12 mouse cellular contexts compared by ENCODE assay signal in the genomic region with DNA sequence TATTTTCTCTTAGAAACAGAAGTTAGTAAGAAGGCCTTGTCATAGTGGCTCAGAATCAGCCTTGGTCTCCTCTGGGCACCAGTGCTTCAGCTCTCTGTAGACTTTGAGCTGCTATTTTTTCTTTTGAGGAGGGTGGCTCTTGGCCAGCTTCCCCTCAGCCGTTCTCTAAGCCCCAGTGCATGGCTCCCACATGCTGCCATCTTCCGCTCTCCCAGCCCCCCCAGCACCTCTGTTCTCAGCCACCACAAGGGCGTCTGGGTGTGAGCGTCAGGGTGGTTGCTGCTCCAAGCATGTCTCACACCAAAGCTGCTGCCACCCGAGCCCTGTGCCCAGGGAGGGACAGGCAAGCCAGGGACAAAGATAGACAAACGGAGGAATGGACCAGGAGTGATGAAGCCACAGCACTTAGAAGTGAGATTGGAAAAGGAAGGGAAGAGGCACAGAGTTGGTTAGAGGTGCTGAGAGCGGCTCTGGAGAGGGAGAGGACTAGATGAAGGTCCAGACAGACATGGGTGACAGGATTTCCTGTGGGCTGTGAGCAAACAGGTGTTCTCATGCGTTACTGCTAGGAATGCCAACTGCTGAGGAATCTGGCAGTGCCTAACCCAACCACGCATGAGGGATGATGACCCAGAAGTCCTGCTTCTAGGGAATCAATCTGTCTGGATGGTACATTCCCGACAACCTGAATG. TPM values are rescaled to one million over a fixed set of nuclear protein-coding genes. Genes with fewer than 3 reads are reported as not detected.
DNase-seq lines count a peak whose midpoint lies in the region.
"Had no signal": no experiment of that assay in that cellular context is flagged by ENCODE, and none has a peak within 500 bp of the region (broad histone marks: within the 10 kb centered on the region; RNA-seq: fewer than 3 reads in every experiment).

No protein-coding gene starts in this region.

- 0 out of 2 replicates have a peak, but pooled peaks cover 7% of the 10 kb centered on the region for H3K36me3 ChIP-seq in heart, embryonic 10.5 days
- H3K36me3 ChIP-seq in limb, embryonic 10.5 days = peaks cover 10% of the 10 kb centered on the region
- H3K36me3 ChIP-seq: embryonic facial prominence, embryonic 15.5 days; liver, embryonic 13.5 days had no signal

- peak overlapping the region; percentile 12; the same call in 1 of the 2 replicates for H3K4me3 ChIP-seq in heart, embryonic 10.5 days
- H3K4me3 ChIP-seq in limb, embryonic 10.5 days = no peak overlapping the region
- H3K4me3 ChIP-seq: embryonic facial prominence, embryonic 15.5 days; liver, embryonic 13.5 days had no signal

- H3K27ac ChIP-seq in heart, embryonic 10.5 days = peak overlapping the region; percentile 77
- no peak overlapping the region for H3K27ac ChIP-seq in limb, embryonic 10.5 days
- H3K27ac ChIP-seq: embryonic facial prominence, embryonic 15.5 days; liver, embryonic 13.5 days had no signal

- no peaks in the 10 kb centered on the region for H3K9me3 ChIP-seq in heart, embryonic 10.5 days
- no peaks in the 10 kb centered on the region for H3K9me3 ChIP-seq in limb, embryonic 10.5 days (replicated peaks)
- H3K9me3 ChIP-seq: embryonic facial prominence, embryonic 15.5 days; liver, embryonic 13.5 days had no signal

- no peak for DNase-seq in heart, embryonic 10.5 days (ENCODE audit: low spot score)
- DNase-seq in heart, adult 18-20 months = no peak
- peak; percentile 73 for DNase-seq in right cerebral cortex, adult 18-20 months
- DNase-seq in right cerebral cortex, postnatal 4 days = no peak
- DNase-seq in right cerebral cortex, postnatal 10 days (ENCODE audit: low spot score in 2 of 2) = peak; percentile 72 to 76
- no peak for DNase-seq in limb, embryonic 10.5 days (ENCODE audit: low spot score)
- no peak for DNase-seq in adrenal gland, adult (ENCODE audit: inconsistent age in 2 of 2, low spot score in 1 of 2)
- DNase-seq in c-Kit-positive CD71-positive TER-119-positive erythroid progenitor cells, embryonic 14.5 days (ENCODE audit: low spot score) = no peak
- DNase-seq: cerebellum, postnatal 25 days; liver, embryonic 13.5 days had no signal

- WGBS in heart, embryonic 10.5 days = 65% methylated on average over 10 of the region's 10 CpGs
- 81% methylated on average over 10 of the region's 10 CpGs for WGBS in limb, embryonic 10.5 days

- H3K27me3 ChIP-seq in heart, embryonic 10.5 days (ENCODE audit: insufficient read depth, poor library complexity, severe bottlenecking) = no peaks in the 10 kb centered on the region
- no peaks in the 10 kb centered on the region for H3K27me3 ChIP-seq in limb, embryonic 10.5 days (ENCODE audit: low read depth, poor library complexity, severe bottlenecking)
- H3K27me3 ChIP-seq: embryonic facial prominence, embryonic 15.5 days; liver, embryonic 13.5 days had no signal

- H3K4me1 ChIP-seq in heart, embryonic 10.5 days = peaks cover 69% of the 10 kb centered on the region
- H3K4me1 ChIP-seq in limb, embryonic 10.5 days = peaks cover 14% of the 10 kb centered on the region

RNA-seq across cellular contexts. Expression of gene Stard3, which starts 9.1 kb away (rescaled TPM):
- 51.0 and 53.0 TPM in 2 replicates for polyA plus RNA-seq in heart, embryonic 10.5 days (2016; fragmentation: Nextera tagmentation; extraction: Ambion mirVana)
- total RNA-seq in heart, adult 18-20 months (2021) = 10 to 100 TPM; 15.8 to 20.6 TPM
- 37.8 and 41.3 TPM in 2 replicates for polyA plus RNA-seq in limb, embryonic 10.5 days (2016; fragmentation: Nextera tagmentation; extraction: Ambion mirVana)

RNA-seq across cellular contexts. Expression of gene Tcap, which starts 16.3 kb away (rescaled TPM):
- 86.0 and 159 TPM in 2 replicates for polyA plus RNA-seq in heart, embryonic 10.5 days (2016; fragmentation: Nextera tagmentation; extraction: Ambion mirVana)
- total RNA-seq in heart, adult 18-20 months (2021) = 1,000 to 10,000 TPM; 1,636 to 2,096 TPM
- polyA plus RNA-seq in limb, embryonic 10.5 days (2016; fragmentation: Nextera tagmentation; extraction: Ambion mirVana) = 0.16 and 0.40 TPM in 2 replicates
- polyA plus RNA-seq: CD4-positive, CD25-positive, alpha-beta regulatory T cell, adult 4 months had no signal

RNA-seq across cellular contexts. Expression of gene Pnmt, which starts 18.9 kb away (rescaled TPM):
- polyA plus RNA-seq in heart, embryonic 10.5 days (2016; fragmentation: Nextera tagmentation; extraction: Ambion mirVana) = 5.0 and 5.1 TPM in 2 replicates
- total RNA-seq in heart, adult 18-20 months (2021) = under 1 TPM; 0.84 to 0.90 TPM
- polyA plus RNA-seq in limb, embryonic 10.5 days (2016; fragmentation: Nextera tagmentation; extraction: Ambion mirVana) = 0.61 TPM in 1 of 2 replicates, not detected in the other
- polyA plus RNA-seq: CD4-positive, CD25-positive, alpha-beta regulatory T cell, adult 4 months; liver, embryonic 13.5 days had no signal

RNA-seq across cellular contexts. Expression of gene Ppp1r1b, which starts 19.1 kb away (rescaled TPM):
- polyA plus RNA-seq in heart, embryonic 10.5 days (2016; fragmentation: Nextera tagmentation; extraction: Ambion mirVana) = 8.1 and 20.1 TPM in 2 replicates
- total RNA-seq in heart, adult 18-20 months (2021) = 1 to 10 TPM; 4.3 to 5.1 TPM
- polyA plus RNA-seq in limb, embryonic 10.5 days (2016; fragmentation: Nextera tagmentation; extraction: Ambion mirVana) = 0.13 TPM in 2 replicates
- polyA plus RNA-seq: CD4-positive, CD25-positive, alpha-beta regulatory T cell, adult 4 months had no signal

RNA-seq across cellular contexts. Expression of gene Pgap3, which starts 33.0 kb away (rescaled TPM):
- polyA plus RNA-seq in heart, embryonic 10.5 days (2016; fragmentation: Nextera tagmentation; extraction: Ambion mirVana) = 15.3 and 21.3 TPM in 2 replicates
- total RNA-seq in heart, adult 18-20 months (2021) = 1 to 10 TPM; 8.1 to 9.1 TPM
- polyA plus RNA-seq in limb, embryonic 10.5 days (2016; fragmentation: Nextera tagmentation; extraction: Ambion mirVana) = 9.7 and 10.5 TPM in 2 replicates

Comparison
In these comparisons a context has a peak if more than half of its experiments do, and no peak if none do; other contexts are left out.
1. DNase-seq: peak in right cerebral cortex, adult 18-20 months (single experiment) and right cerebral cortex, postnatal 10 days (2 of 2); none in heart, embryonic 10.5 days (single experiment), heart, adult 18-20 months (0 of 2), right cerebral cortex, postnatal 4 days (single experiment), limb, embryonic 10.5 days (single experiment), adrenal gland, adult (0 of 2) and c-Kit-positive CD71-positive TER-119-positive erythroid progenitor cells, embryonic 14.5 days (single experiment).
2. RNA of gene Tcap, which starts 16.3 kb away (polyA plus RNA-seq): 86.0 to 159 TPM in heart, embryonic 10.5 days; 0.16 to 0.40 TPM in limb, embryonic 10.5 days; every median in the first group is over 10 times any median in the second.